Mouse (Mus musculus) embryonic facial prominence, embryonic 11.5 days (tissue): ENCODE results near the gene Myzap. TPM values are rescaled to one million over a fixed set of nuclear protein-coding genes. Genes with fewer than 3 reads are reported as not detected.

ENCODE experiments used
- ATAC-seq: fragments of 200-750 bp; cut with Nextera tagmentation; replicated peaks from 2 replicates; pipeline ENCODE4 v1.8.0; 2017; ENCODE audit warnings: low read depth; ENCODE audit not compliant: insufficient number of reproducible peaks, low FRiP score, low TSS enrichment
- DNase-seq: peaks from one replicate; pipeline ENCODE4 v3.0.0-alpha.2; 2015; ENCODE audit warnings: low spot score
- H3K27ac ChIP-seq: fragments of 300-500 bp; sonication (generic); replicated peaks from 2 replicates; pipeline ENCODE4 v1.5.1; 2014; ENCODE audit warnings: mild to moderate bottlenecking, low read depth, low read length, control low read depth
- H3K27me3 ChIP-seq: fragments of 300-500 bp; sonication (generic); 2 replicates; pipeline ENCODE4 v1.6.1; 2014; ENCODE audit warnings: mild to moderate bottlenecking, low read length, moderate library complexity, mixed read lengths; ENCODE audit not compliant: control insufficient read depth, insufficient read depth
- H3K36me3 ChIP-seq: fragments of 300-500 bp; sonication (generic); replicated peaks from 2 replicates; pipeline ENCODE4 v1.6.1; 2014; ENCODE audit warnings: low read depth, mild to moderate bottlenecking, low read length, moderate library complexity, mixed read lengths; ENCODE audit not compliant: control insufficient read depth, insufficient read depth
- H3K4me1 ChIP-seq: fragments of 300-500 bp; sonication (generic); 2 replicates; pipeline ENCODE4 v1.6.1; 2014; ENCODE audit warnings: low read length, mixed read lengths; ENCODE audit not compliant: control insufficient read depth, insufficient read depth
- H3K4me2 ChIP-seq: fragments of 300-500 bp; sonication (generic); 2 replicates; pipeline ENCODE4 v1.6.1; 2014; ENCODE audit warnings: low read depth, mild to moderate bottlenecking, control low read depth, low read length, moderate library complexity
- H3K4me3 ChIP-seq: fragments of 300-500 bp; sonication (generic); 2 replicates; pipeline ENCODE4 v1.5.1; 2014; ENCODE audit warnings: low read depth, low read length, control low read depth
- H3K9ac ChIP-seq: fragments of 300-500 bp; sonication (generic); replicated peaks from 2 replicates; pipeline ENCODE4 v1.6.1; 2014; ENCODE audit warnings: mild to moderate bottlenecking, control low read depth, low read length
- H3K9me3 ChIP-seq: fragments of 300-500 bp; sonication (generic); replicated peaks from 2 replicates; pipeline ENCODE4 v1.6.1; 2016; ENCODE audit warnings: mild to moderate bottlenecking, low read length, inconsistent platforms, mixed read lengths; ENCODE audit not compliant: control insufficient read depth
- WGBS: fragments of 180-500 bp; shearing (Covaris S2); extraction: QIAGEN DNeasy Blood & Tissue Kit; methylation state at CpG from one replicate; pipeline ENCODE4 v1.1.7; 2014; 5-methylcytosine and 5-hydroxymethylcytosine counted together
- polyA plus RNA-seq: library from polyadenylated mRNA; unstranded; fragments of >200 nt; fragmentation: Nextera tagmentation; extraction: Ambion mirVana; gene quantifications from 2 replicates; pipeline ENCODE4 v1.2.1, GENCODE M21; 2014

The Myzap gene
- 7.0 and 8.5 TPM in 2 replicates for polyA plus RNA-seq

DNA sequence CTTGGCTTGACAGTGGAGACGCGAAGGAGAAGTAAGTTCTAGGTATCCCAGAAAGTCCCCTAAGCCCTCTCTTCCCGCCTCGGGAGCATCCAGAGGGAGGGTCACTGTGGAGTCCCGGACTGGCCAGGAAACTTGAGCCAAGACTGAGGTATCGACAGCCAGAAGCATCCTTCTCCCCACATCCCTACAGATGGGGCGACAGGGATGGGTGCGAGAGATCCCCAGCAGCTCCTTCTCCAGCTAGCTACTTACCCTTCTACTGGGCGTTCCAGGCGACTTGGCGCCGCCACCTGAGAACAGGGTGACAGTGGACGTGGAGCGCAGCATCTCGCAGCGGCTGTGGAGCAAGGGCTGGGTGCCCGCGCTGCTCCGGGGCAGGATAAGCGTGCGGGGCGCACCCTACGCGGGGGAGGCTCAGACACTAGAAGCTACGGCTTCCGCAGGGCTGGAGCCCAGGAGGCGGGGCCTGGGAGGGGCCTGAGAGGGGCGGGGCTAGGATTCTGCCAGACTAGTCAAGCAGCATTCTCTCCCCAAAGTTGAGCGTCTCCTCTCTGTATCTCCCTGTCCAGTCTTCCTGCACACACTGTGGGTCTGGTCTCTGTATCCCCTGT lies at the start of gene Myzap:
Gene Myzap, minus strand, starts transcription at position 423 of the 611 bp plus-strand sequence.
- peak; percentile 87 for ATAC-seq
- no peak within 1 kb of the TSS for H3K27ac ChIP-seq
- 1% methylated on average over 29 of the region's 29 CpGs for WGBS

DNA sequence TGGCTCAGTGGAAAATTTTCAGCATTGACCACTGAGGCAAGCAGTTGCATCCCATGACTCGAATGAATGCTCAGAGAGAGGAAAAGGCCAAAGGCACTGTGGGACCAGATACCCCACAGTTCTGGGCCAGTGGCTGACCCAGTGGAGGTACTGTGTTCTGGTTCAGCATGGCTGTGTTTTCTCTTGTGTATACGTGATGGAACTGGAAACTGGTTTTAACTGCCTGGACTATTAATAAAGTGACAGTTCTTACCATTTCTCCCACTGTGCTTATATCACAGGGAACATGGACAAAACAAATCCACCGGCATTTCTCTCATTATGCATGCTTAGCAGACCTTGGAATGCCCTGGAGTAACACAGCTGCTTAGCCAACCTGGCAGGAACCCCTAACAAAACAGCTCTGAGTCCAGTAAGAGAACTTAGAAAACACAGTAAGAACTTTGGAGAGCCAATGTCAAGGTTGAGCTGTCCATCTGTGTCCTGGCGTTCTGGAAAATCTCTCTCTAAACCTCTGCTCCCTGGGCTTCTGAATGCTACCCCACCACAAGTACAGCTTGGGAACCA lies 48.3 kb upstream of the Myzap start:
- DNase-seq (no peak), ATAC-seq (no peak)
- Histone ChIP-seq H3K4me2 (no peak overlapping the region), H3K4me3 (no peak overlapping the region), H3K4me1 (no peaks in the 10 kb centered on the region), H3K36me3 (no peaks in the 10 kb centered on the region), H3K27ac (no peak overlapping the region), H3K27me3 (no peaks in the 10 kb centered on the region), H3K9ac (no peak overlapping the region), H3K9me3 (no peaks in the 10 kb centered on the region)
- WGBS, result 83% methylated on average over 4 of the region's 4 CpGs

More for the DNA sequence above, at the start of gene Myzap:
- H3K4me3 ChIP-seq, result peak within 1 kb of the TSS; percentile 52
- H3K36me3 ChIP-seq, result no peaks in the 10 kb centered on the region
- peak within 1 kb of the TSS; percentile 61 for H3K9ac ChIP-seq
- DNase-seq, result peak; percentile 87
- H3K4me2 ChIP-seq, result peak within 1 kb of the TSS; percentile 86
- no peaks in the 10 kb centered on the region for H3K4me1 ChIP-seq
- no peaks in the 10 kb centered on the region for H3K27me3 ChIP-seq
- H3K9me3 ChIP-seq, result no peaks in the 10 kb centered on the region

DNA sequence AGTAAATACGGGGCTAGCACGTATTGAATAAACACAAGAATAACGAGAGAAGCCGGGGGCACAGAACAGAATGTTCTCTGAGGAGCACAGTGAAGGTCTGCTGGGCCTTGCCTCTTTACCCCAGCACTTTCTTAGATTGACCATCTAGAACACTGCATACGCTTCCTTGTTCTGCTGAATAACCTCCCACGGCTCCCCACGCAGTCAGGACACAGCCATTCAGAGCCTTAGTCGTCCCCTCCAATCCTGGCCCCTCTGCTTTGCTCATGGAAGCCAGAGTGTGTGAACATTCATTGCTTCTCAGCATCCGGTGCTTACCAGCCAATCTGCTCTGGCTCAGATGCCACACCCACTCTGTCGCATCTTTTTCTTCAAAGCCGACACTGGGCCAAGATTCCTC lies 46.0 kb upstream of the Myzap start:
- Histone ChIP-seq H3K27me3 (no peaks in the 10 kb centered on the region), H3K36me3 (no peaks in the 10 kb centered on the region), H3K9me3 (no peaks in the 10 kb centered on the region), H3K9ac (no peak overlapping the region), H3K4me3 (no peak overlapping the region), H3K4me2 (no peak overlapping the region), H3K4me1 (no peaks in the 10 kb centered on the region), H3K27ac (no peak overlapping the region)
- no peak for DNase-seq
- ATAC-seq, result no peak
- WGBS, result 76% methylated on average over 11 of the region's 11 CpGs

DNA sequence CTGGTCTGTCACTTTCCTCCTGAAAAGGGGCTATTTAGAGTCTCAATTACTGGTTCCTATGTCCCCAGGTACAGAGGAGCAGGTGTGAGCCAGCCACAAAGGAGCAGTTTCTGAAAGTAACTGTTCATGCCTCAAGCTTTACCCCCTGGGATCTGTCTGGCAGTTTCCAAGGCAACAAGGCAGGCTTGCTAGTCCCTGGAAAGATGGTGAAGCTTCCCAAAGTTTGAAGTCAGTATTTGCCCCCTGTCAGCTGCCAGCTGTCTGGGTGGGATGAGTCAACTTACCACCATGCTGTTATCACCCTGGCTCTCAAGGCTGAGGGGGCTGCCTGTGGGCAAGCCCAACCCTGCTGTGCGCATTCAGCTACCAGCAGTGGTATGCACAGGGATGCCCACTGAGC lies 44.7 kb upstream of the Myzap start:
- Histone ChIP-seq H3K4me3 (no peak overlapping the region), H3K27ac (no peak overlapping the region), H3K4me2 (no peak overlapping the region), H3K9me3 (no peaks in the 10 kb centered on the region), H3K9ac (no peak overlapping the region), H3K4me1 (no peaks in the 10 kb centered on the region), H3K36me3 (no peaks in the 10 kb centered on the region), H3K27me3 (no peaks in the 10 kb centered on the region)
- ATAC-seq (no peak), DNase-seq (no peak)
- 100% methylated on average over 1 of the region's 1 CpGs for WGBS

DNA sequence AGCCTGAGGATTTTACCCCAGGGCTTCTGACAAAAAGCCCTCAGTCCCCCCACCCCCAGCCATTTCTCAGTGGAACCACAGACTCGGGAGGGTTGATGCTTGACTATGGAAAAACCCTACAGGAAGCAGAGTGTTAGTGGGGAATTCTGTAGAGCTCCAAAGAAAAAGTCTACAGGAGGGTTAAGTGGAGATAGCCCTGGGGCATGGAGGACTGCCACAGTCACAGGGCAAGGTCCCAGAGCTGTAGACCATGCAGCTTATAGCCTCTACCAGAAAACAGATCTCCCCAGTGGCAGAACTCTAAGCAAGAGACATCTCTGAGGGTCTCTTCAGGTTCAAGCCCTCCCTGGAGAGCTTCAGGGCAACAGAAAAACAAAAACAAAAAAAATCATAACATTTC lies 43.5 kb upstream of the Myzap start:
- Histone ChIP-seq H3K4me3 (no peak overlapping the region), H3K4me2 (no peak overlapping the region), H3K4me1 (no peaks in the 10 kb centered on the region), H3K9ac (no peak overlapping the region), H3K9me3 (no peaks in the 10 kb centered on the region), H3K27me3 (no peaks in the 10 kb centered on the region), H3K36me3 (no peaks in the 10 kb centered on the region), H3K27ac (no peak overlapping the region)
- no peak for DNase-seq
- ATAC-seq, result no peak
- WGBS, result 38% methylated on average over 1 of the region's 1 CpGs

DNA sequence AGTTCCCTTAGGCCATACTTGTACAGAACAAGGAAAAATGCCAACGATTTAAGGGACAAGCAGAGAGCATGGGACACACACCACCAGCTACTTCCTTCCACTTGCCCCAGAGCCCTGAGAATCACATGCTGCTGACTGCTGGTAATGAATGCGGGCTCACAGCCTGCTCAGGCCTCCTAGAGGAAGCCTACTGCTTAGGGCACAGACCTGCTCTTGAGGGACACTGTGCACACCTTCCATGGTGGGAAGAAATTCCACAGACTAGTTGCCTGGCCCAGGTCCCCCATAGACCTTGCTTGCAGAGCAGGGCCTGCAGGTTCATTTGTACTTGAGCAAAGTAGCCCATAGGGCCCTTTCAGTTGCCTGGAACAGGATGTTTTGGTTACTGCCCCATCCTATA lies 42.8 kb upstream of the Myzap start:
- WGBS, result 91% methylated on average over 2 of the region's 2 CpGs
- Histone ChIP-seq H3K27me3 (no peaks in the 10 kb centered on the region), H3K4me1 (no peaks in the 10 kb centered on the region), H3K36me3 (no peaks in the 10 kb centered on the region), H3K4me3 (no peak overlapping the region), H3K27ac (no peak overlapping the region), H3K4me2 (no peak overlapping the region), H3K9ac (no peak overlapping the region), H3K9me3 (no peaks in the 10 kb centered on the region)
- ATAC-seq (no peak), DNase-seq (no peak)

DNA sequence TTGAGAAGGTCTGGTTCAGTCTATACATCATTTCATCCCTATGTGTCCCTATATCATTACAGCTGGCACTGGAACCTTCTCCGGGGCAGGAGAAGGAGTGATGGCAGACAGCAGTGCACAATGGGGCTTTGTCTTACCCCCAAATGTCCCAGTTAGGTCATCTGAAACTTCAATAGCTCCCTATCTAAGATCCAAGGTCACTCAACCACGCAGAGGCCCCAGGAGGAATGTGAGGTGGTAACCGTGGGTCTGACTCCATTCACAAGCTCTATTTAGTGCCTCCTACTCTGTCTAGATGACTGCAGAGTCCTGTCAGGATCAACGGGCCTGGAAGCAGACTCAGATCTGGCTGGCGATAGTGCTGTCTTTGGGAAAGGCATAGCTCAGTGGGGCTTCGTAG lies 36.8 kb upstream of the Myzap start:
- no peaks in the 10 kb centered on the region for H3K36me3 ChIP-seq
- 51% methylated on average over 6 of the region's 6 CpGs for WGBS
- ATAC-seq, result no peak
- no peaks in the 10 kb centered on the region for H3K9me3 ChIP-seq
- H3K4me3 ChIP-seq, result no peak overlapping the region
- H3K27ac ChIP-seq, result no peak overlapping the region
- no peaks in the 10 kb centered on the region for H3K4me1 ChIP-seq
- no peaks in the 10 kb centered on the region for H3K27me3 ChIP-seq
- DNase-seq, result no peak
- H3K4me2 ChIP-seq, result no peak overlapping the region
- no peak overlapping the region for H3K9ac ChIP-seq

DNA sequence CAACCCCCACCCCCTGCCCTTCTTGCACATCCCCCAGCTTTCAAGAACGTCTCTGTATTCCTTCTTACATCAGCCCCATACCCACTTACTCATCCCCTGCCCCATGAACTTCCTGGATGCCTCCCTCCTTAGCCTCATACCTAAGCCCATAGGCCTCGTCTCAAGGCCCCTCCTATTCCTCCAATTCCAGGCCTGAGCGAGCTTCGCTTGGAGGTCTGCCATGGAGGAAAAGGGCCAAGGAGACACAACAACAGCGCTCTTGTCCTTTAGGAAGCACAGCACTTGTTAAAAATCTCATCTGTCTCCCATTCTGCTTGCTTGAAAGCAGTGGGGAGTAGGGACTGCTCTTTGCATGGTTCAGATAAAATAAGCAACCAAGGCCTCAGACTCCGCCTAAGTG lies 36.1 kb upstream of the Myzap start:
- Histone ChIP-seq H3K4me2 (no peak overlapping the region), H3K36me3 (no peaks in the 10 kb centered on the region), H3K9ac (no peak overlapping the region), H3K27me3 (no peaks in the 10 kb centered on the region), H3K9me3 (no peaks in the 10 kb centered on the region), H3K27ac (no peak overlapping the region), H3K4me3 (no peak overlapping the region), H3K4me1 (no peaks in the 10 kb centered on the region)
- ATAC-seq (no peak), DNase-seq (no peak)
- WGBS, result 80% methylated on average over 6 of the region's 6 CpGs
